Mouse (Mus musculus) left cerebral cortex, postnatal 10 days (tissue): ENCODE measurements around the gene Mroh3. TPM values are rescaled to one million over a fixed set of nuclear protein-coding genes. Genes with fewer than 3 reads are reported as not detected.

Source experiments
- DNase-seq, 2 experiments: peaks; one replicate each; pipeline ENCODE4 v3.0.0; 2021 to 2022; ENCODE audit warnings: low spot score in 2 of 2, mixed read lengths in 1 of 2; ENCODE audit errors: extremely low spot score in 1 of 2
- intact Hi-C: fragments of 180-260 bp; cut with DNase I; formaldehyde crosslinking; loops from one replicate; pipeline ENCODE4 v1.15.1; 2025
- total RNA-seq, 2 experiments: library from RNA; stranded (reverse); gene quantifications; 2 replicates each; pipeline ENCODE4 v1.2.3; 2021

Mroh3 gene
- total RNA-seq, 2 experiments from 2014 or later: 0.97 to 1.2 TPM

DNA sequence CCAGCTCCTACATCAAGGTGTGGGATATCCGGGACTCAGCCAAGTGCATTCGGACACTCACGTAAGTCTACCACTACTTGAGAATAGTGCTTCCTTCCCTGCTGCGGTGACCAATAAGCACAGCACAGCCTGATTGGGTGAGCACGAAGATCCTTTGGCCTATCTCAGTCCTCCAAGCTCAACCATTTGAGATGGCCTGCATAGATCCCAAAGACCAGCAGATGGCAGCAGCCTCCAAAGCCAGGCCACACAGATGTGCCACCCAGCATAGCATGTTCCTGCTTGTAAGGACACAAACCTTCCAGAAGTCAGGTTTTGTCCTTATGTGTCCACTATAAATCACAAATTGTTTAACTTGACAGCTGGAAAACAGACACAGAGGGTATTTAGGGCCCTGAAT is 42.5 kb downstream of the Mroh3 start:
- peak; percentile 57 to 77 for DNase-seq
- intact Hi-C loops: no loop called here

DNA sequence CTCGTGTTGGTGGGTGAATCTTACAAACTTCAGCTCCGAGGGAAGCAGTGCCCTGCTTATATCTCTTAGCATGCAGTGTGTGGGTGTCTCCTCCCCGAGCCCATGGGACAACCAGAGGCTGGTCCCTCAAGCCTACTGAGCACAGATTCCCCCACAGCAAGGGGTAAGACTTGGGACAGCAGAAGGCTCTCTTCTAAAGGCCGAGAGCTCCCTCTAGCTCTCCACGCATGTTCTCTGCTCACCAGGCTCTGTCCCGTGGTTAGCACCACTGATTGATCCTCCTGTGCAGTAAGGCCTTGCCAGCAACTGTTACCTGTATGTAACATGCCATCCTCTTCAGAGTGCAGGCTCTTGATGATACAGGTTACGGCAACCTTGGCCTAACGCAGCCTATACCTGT is 45.0 kb downstream of the Mroh3 start:
- DNase-seq: no peak

DNA sequence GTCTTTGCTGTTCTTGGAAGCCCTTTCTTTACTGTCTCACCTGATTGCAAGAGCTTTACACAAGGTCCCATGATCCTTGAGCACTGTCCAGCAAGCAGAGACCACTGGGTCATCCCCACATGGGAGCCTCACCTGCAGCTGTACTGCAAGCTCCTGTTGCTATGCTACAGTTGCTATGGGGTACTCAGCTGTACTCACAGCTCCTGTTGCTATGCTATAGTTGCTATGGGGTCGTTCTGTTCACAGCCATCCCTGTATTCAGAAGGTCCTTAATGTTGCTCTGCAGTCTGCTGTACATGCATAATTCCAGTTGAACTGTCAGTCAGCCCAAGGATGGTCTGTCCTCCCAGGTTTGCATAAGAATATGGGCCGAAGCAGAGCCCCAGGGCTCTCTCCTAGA is 47.2 kb downstream of the Mroh3 start:
- intact Hi-C loops: loop anchor here (5.0 kb wide), 1 partner anchor 113 kb away; the partner anchor contains the start of genes Ascl5 and Cacna1s
- DNase-seq: no peak

More for the DNA sequence above, 45.0 kb downstream of the Mroh3 start:
- intact Hi-C loops: loop anchor here (5.0 kb wide), 1 partner anchor 115 kb away; the partner anchor contains the start of genes Ascl5 and Cacna1s

DNA sequence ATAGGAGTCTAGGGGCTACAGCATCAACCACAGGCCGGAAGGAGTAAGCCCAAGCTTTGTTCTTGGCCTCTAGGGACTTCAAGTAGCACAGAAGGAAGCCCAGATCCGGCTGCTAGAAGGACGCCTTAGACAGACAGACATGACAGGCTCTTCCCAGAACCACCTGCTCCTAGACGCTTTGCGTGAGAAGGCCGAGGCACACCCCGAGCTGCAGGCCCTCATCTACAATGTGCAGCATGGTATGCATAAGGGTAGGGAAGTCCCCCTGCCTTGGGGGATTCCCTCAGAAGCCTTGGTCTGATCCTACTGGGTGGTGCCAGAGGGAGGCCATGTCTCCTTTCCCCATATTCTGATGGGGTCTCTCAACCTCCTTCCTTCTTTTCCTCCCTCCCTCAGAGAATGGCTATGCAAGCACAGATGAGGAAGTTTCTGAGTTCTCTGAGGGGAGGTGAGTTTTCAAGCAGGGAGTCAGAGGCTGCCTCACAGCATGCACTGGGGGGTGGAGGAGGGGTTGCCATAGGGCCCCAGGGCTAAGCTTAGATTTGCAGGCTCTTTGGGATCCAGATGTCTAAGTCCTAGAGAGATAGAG is 51.2 kb downstream of the Mroh3 start:
- no peak for DNase-seq
- intact Hi-C loops: no loop called here

DNA sequence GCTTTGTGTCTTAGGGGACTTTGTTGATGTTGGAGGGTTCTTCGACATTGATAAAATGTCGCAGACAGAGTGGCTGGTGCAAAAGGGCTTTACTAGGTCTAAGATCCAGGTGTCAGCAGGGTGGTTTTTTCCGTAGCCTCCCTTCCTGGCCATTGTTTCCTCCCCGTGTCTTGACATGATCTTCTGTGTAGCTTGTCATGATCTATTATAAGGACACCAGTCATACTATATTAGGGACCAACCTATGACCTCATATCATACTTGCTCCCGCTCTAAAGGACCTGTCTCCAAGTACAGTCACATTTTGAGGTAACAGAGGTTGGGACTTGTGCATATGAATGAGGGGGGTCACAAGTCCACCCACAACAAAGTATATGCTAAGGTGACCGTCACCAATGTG is 51.7 kb downstream of the Mroh3 start:
- no peak for DNase-seq
- intact Hi-C loops: no loop called here

DNA sequence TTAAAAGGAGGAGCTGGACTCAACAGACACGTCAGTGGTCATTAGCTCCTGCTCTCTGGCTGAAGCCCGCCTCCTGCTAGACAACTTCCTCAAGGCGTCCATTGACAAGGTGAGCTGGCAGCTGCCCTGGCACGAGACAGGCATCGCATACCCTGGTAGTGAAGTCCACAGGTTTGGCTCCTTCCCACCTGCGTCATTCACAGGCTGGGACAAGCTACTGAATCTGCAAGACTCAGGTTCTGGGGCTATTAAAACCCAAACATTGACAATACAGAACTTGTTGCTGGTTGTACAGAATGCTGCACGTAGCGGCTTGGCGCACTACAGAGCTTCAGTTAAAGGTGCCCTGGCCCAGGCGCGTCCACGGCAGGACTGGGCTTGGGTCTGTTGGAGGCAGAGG is 52.3 kb downstream of the Mroh3 start:
- DNase-seq: no peak
- intact Hi-C loops: no loop called here

DNA sequence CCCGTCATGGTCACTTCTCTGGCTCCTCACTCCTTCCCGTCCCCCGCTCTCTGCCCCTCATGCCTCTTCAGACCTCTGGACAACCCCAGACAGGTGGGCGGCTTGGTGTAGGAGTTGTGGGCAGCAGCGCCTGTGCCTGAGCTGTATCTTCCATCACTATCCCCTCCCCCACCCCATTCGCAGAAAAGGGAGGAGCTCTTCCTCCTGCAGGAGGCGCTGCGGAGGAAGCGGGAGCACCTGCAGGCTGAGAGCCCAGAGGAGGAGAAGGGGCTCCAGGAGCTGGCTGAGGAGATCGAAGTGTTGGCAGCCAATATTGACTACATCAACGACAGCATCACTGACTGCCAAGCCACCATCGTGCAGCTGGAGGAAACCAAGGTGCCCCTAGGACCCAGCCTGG is 52.8 kb downstream of the Mroh3 start:
- intact Hi-C loops: no loop called here
- DNase-seq: no peak

DNA sequence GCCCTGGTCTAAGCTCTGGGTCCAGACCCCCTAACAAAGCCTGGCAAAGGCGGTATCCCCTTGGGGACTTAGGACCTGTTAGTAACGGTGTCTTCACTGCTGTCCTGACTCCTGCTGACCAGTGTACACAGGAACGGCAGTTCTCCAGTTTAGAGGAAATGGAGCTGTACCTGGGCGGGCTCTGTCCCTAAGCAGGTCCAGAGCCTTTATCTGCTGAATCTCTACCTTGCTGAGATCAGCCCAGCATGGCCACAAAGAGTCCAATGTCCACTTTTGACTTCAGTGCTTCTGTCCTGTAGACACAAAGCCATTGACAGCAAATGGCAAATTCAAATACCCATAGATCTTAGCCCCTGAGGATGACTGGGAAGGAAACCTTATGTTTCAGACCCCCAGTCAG is 55.7 kb downstream of the Mroh3 start:
- no peak for DNase-seq
- intact Hi-C loops: no loop called here

DNA sequence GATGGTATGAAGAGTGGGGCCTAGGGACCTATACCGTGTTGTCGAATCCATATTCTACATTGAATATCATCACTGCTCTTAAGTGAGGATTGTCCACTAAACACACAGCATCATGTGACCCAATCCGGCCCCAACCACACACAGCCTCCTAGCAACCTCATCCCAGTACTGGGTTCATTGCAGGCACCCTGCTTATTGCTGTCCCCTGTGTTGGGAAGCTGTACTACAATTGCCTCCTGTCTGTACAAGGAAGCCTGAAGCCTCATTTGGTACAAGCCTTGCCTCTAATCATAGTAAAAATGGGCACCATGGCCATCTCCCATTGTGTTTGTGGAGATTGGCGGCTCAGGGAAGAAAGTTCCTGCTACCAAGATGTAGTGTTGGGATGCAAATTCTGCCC is 56.3 kb downstream of the Mroh3 start:
- DNase-seq: no peak
- intact Hi-C loops: no loop called here

DNA sequence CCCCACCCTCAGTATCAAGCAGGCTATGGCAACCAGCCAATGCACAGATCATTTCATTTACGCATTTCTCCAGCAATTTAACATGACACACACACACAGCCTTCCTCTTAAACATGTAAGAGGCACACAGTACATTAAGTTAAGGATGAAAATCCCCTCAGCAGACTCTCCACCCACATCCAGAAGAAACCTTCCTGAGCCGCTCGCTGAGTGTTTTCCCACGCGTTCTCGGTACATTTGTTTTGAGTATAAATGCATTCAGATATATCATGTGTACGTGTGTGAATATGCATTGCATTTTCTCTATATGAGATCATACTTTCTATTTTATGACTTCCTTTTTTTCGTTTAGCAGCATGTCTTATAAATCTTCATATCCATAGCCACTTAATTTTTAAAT is 61.3 kb downstream of the Mroh3 start:
- no peak for DNase-seq
- intact Hi-C loops: no loop called here

DNA sequence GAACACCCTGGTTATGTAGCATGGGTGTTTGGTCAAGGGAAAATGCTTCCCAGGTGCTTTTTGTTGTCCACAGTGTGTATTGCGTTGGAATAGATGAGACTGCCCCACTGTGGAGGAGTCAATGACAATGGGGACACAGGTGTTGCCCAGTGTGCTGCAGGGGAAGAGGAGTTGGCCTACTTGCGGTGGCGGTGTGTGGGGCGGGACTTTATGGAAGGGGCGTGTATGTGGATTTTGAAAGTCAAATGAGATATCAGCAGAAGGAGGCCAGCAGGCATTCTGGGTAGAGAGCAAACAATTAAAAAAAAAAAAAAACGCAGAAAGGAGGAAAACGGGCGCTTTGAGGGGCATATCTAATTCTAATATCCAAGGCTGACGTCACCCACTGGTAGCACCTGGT is 62.9 kb downstream of the Mroh3 start:
- intact Hi-C loops: no loop called here
- DNase-seq: no peak

DNA sequence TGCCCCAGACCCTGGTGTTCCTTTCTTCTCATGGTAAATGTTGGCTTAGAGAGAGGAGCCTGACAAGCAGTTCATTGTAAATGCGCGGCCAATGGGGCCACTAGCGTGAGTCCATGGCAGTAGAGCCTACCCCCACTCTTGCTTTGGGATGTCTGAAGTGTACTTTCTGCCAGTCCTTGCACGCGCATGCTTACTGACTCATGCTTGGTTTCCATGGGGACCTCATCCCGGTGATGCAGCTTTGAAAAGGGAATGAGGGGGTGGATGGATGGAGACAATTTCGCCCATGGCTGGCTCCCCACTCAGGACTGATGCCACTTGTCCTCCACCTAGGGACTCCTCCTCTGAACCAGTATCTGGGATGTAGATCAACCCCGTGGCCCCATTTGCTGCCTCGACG is 69.1 kb downstream of the Mroh3 start:
- no peak for DNase-seq
- intact Hi-C loops: no loop called here

DNA sequence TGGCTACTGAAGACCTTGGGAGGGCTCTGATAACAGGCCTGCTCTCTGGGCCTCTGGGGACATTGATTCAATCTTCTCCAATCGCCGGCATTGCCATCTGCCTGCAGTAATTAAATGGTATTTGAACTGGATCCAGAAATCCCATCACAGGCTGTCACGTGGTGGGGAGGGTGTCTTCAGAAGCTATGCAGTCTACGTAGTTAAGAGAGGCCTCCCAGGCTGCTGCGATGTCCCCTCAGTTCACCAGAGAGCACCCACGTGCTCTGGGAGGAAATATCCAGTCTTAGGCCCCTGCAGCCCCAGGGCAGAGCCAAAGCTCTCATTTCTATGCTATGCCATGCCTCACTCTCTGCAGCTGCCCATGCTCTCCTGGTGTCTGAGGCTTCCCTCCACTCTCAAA is 70.3 kb downstream of the Mroh3 start:
- no peak for DNase-seq
- intact Hi-C loops: no loop called here

DNA sequence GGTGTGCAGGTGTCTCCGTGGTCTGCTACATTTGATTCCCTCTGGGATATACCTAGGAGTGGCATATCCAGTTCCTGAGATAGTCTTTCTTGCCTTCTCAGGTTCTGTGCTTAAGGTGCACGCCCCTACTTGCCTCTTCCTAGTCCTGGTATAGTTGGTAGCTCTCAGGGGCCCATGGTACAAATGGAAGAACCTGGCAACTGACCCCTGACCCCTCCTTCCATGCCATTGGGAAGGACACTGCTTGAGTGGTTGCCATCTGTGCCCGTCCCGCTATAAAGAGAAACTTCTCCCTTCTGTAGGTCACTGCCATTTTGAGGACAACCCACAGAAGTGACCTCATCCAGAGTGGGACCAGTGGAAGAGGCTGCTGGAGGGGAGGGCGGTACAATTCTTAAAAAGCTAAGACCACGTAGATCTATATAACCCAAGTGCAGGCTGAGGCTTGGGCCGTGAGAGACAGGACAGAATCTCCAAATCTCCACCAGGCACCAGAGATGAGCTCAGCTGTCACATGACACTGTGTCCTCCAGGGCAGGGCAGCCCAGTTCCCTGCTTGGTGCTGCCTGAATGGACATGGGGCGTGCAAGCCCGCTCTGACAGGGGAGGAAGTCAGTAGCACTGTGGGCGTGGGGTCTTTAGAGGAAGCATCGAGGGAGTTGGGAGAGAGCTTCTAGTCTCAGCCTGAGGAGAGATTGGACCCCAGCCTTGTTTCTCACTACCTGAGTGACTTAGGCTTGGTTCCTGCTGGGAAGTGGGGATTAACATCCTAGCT is 71.3 kb downstream of the Mroh3 start:
- intact Hi-C loops: no loop called here
- DNase-seq: peak in 1 of 2 experiments; percentile 60

DNA sequence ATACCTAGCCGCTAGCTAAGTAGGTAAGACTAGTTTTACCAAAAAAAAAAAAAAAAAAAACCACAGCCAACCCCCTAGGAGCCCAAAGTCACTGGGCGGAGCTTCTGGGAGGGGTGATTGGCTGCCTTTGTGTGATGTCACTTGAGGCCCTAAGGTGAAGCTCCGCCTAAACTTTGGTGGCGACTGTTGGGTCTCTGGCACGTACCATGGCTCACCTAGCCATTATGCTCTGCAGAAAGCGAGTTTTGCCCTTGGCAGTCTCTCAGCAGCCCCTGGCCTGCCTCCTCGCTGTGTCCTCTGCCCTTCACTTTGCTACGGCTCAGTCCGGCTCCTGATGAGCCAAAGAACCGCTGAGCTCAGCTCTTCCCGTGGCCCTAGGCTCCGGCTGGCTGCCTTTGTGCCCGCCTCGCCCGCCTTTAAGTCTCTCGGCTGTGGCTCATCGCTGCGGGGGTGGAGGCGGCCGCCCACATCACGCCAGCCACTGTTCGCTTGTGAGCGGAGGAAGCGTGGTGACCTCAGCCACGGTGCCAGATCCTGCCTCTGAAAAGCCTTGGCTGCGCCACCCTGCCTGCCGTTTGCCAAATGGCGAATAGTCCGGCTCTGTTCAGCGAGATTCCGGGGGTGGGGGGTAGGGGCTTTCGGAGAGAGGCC is 72.5 kb downstream of the Mroh3 start:
- intact Hi-C loops: no loop called here

DNA sequence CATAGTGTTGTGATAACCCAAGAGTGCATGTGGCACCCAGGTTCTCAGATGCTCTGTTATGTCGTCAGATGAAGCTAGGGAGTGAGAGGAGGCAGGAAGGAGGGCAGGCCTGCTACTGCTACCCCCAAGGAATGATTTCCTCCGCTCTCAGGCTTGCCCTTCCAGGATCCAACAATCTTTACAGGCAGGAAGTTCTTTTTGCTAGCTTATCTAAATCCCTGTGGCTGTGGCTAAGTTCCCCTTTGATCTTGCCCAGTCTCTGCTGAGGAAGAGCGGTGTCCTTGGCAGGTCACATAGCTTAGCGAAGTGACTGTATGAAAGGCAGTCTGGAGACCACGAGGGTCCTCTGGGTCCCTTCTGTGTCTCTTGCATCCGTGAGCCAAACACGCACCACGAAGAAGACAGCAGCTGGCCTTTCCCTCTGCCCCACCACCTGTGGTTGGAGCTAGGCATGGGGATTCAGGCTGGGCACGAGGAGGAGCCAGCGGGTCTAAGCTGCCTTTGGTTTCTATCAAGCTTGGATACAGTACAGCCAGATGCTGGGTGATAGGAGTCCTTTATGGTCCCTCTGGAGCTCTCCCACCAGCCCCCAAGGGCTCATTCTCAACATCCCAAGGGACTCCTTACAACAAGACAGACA is 74.3 kb downstream of the Mroh3 start:
- no peak for DNase-seq
- intact Hi-C loops: no loop called here

More for the DNA sequence above, 72.5 kb downstream of the Mroh3 start:
- DNase-seq: peak; percentile 84 to 88

DNA sequence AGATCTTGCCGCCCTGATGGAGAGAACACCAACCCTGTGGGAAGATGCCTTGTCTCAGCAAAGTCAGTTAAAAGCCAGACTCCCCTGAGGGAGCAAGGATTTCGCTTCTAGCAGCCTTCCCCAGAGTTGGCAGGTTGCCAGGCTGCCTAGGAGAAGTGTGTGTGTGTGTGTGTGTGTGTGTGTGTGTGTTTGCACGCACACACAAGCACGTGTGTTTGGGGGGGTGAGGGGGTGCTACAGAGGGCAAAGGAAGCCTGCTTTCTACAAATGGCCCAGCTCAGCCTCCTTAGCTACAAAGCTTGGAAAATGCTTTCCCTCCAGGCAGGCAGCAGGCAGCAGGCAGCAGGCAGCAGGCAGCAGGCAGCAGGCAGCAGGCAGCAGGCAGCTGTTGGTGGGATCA is 75.1 kb downstream of the Mroh3 start:
- intact Hi-C loops: no loop called here
- peak in 1 of 2 experiments; percentile 82 for DNase-seq

DNA sequence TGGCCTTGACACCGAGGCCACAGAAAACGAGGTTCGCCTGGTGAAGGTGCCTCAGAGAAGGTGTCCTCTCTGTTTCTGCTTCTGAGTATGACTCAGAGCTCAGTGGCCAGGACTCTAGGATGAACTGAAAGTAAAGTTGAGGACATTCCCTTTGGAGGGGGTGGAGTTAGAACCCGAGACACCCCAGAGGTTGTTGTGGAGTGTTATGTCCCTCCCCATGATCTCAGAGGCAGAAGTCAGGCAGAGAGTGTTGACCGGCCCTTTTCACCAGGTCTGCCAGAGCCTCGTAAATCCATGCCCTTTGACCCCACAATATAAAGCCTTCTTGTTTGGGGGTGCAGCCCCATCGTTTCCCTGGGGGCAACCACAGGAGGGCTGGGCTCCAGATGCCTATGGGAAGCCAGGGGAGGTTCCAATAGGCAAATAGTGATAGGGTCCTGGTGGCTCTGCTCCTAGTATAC is 75.5 kb downstream of the Mroh3 start:
- intact Hi-C loops: no loop called here
- no peak for DNase-seq

DNA sequence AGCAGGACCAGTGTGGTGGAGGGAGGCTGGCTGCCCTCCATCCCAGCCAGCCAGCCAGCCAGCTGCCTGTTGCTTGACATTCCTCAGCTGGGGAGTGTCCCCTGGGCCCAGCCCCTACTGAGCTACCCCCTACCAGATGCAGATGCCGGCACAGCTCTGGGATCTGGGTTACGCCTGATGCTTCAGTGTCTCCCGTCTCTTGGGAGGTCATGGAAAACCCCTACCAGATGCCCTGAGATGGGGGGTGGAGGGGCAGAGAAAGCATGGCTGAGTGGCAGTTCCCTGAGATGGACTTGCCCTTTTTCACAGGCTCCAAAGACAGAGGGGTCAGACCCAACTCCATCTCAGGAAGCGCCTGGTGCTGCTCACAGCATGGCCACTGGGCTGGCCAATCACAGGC is 76.1 kb downstream of the Mroh3 start:
- no peak for DNase-seq
- intact Hi-C loops: no loop called here
